Mouse (Mus musculus) kidney, adult 2 months (tissue): ENCODE measurements around the gene Esrra. TPM values are rescaled to one million over a fixed set of nuclear protein-coding genes. Genes with fewer than 3 reads are reported as not detected.
A peak's percentile ranks its signal among the peaks of the same experiment; 100 is the strongest.

Source experiments
- DNase-seq: peaks from one replicate; pipeline ENCODE4 v3.0.0; 2021
- H3K27ac ChIP-seq: fragments of 200-500 bp; 2 replicates; pipeline ENCODE4 v1.5.1; 2012; ENCODE audit warnings: low read depth, low read length, control low read depth, inconsistent platforms; ENCODE audit not compliant: insufficient read depth
- H3K27me3 ChIP-seq: fragments of 200-500 bp; replicated peaks from 2 replicates; pipeline ENCODE4 v1.6.1; 2012; ENCODE audit warnings: mild to moderate bottlenecking, moderate library complexity, low read length, inconsistent platforms; ENCODE audit not compliant: control insufficient read depth, insufficient read depth
- H3K36me3 ChIP-seq: fragments of 200-500 bp; 2 replicates; pipeline ENCODE4 v1.6.1; 2012; ENCODE audit warnings: mild to moderate bottlenecking, moderate library complexity, low read length, inconsistent platforms; ENCODE audit not compliant: control insufficient read depth, insufficient read depth
- H3K4me1 ChIP-seq: fragments of 200-500 bp; 2 replicates; pipeline ENCODE4 v1.6.1; 2011; ENCODE audit warnings: low read length; ENCODE audit not compliant: control insufficient read depth, insufficient read depth
- H3K4me3 ChIP-seq: fragments of 200-500 bp; 2 replicates; pipeline ENCODE4 v1.5.1; 2011; ENCODE audit warnings: mild to moderate bottlenecking, low read depth, low read length, control low read depth; ENCODE audit not compliant: insufficient read depth
- CTCF ChIP-seq: fragments of 200-500 bp; conservative IDR thresholded peaks from 2 replicates; pipeline ENCODE4 v1.5.1; 2011; ENCODE audit warnings: low read depth, mild to moderate bottlenecking, control low read depth, low read length, moderate library complexity, mixed read lengths; ENCODE audit not compliant: insufficient read depth, insufficient read length
- POLR2A ChIP-seq: fragments of 200-500 bp; IDR thresholded peaks from one replicate; pipeline ENCODE4 v1.6.1; 2011; ENCODE audit warnings: low read depth, low read length, control low read depth
- WGBS: fragments of 180-500 bp; shearing (Covaris S2); methylation state at CpG from one replicate; pipeline ENCODE4 v1.1.7; 2018; 5-methylcytosine and 5-hydroxymethylcytosine counted together
- polyA plus RNA-seq: library from polyadenylated mRNA; depleted of rRNA; stranded (reverse); fragments of >200 nt; gene quantifications from 2 replicates; pipeline ENCODE4 v1.2.3, GENCODE M21; 2012; rRNA removed

Gene Esrra
- polyA plus RNA-seq, 1 experiment: 134 TPM

DNA sequence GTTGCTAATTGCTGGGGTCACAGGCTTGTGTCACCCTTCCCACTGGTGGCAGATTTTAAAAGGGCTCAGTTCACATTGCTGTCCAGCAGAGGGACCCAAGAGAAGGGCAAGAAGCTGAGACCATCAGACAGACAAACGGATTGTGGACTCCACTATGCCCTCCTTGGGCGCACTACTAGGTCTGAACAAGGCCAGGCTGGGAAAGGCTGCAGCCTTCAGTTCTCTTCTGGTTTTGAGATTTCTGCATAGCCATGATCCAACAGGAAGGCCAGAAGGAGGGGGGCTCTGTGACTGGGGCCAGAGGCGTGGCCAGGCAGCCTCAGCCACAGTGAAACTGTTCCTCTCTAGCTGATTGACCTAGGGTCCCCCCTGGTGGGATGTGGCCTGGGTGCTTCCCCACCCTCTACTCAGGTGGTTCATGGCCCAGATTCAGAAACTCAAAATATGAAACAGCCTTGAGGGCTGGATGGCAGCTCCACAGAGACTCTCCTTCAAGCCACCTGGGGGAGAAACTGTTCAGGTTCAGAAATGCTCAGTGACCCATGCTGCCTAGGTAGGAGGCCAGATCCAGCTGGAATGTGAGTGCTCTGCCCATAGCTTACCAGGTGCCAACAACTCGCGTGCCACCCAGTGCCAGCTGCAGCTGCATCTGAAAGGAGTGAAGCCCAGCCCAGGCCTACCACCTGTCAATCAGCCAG is 49.9 kb downstream of the Esrra start:
- Histone ChIP-seq H3K4me3 (no peak overlapping the region), H3K4me1 (peaks cover 20% of the 10 kb centered on the region), H3K36me3 (no peaks in the 10 kb centered on the region), H3K27me3 (no peaks in the 10 kb centered on the region), H3K27ac (peak overlapping the region; percentile 78)
- WGBS: 27% methylated on average over 5 of the region's 5 CpGs
- peak; percentile 95 for DNase-seq
- TF ChIP-seq CTCF: peak; percentile 84
- no peak for TF ChIP-seq POLR2A

DNA sequence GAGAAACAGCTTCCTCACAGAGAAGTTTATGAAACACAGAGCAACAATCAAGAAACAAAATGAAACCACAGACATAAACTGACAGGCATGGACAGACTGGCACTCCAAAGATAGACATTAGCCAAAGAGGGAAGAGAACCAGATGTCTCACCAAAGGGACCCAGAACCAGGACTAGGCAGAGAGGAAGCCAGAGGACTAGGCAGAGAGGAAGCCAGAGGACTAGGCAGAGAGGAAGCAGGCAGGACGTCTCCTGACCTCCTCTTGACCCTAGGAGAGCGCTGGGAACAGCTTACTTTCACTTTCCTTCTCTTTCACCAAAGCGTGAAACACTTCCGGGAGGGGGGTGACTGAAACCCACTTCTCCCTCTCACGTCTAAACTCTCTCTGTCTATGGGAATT is 52.3 kb downstream of the Esrra start:
- WGBS: 4% methylated on average over 5 of the region's 5 CpGs
- peak; percentile 86 for DNase-seq
- H3K4me1 ChIP-seq: peaks cover 20% of the 10 kb centered on the region
- H3K27ac ChIP-seq: peak overlapping the region; percentile 95
- no peaks in the 10 kb centered on the region for H3K36me3 ChIP-seq
- H3K27me3 ChIP-seq: no peaks in the 10 kb centered on the region
- H3K4me3 ChIP-seq: peak overlapping the region; percentile 45
- TF ChIP-seq CTCF (no peak), POLR2A (no peak)

DNA sequence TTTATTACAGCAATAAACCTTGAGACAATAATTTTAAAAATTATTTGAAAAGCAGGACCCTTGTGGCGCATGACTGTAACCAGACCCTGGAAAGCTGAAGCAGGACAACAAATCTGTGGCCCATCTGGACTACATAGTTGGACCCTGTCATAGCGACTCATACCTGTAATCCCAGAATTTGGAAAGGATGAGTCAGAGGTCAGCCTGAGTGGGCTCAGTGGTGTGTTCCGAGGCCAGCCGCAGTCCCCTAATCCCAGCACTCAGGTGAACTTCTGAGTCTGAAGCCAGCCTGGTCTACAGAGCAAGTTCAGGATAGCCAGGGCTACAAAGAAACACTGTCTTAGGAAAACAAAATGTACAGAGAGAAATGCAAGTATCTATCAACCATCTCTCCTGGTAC is 60.2 kb downstream of the Esrra start:
- no peaks in the 10 kb centered on the region for H3K4me1 ChIP-seq
- DNase-seq: no peak
- H3K36me3 ChIP-seq: no peaks in the 10 kb centered on the region
- H3K27ac ChIP-seq: no peak overlapping the region
- no peak for TF ChIP-seq CTCF
- no peak for TF ChIP-seq POLR2A
- no peaks in the 10 kb centered on the region for H3K27me3 ChIP-seq
- H3K4me3 ChIP-seq: no peak overlapping the region
- 96% methylated on average over 4 of the region's 4 CpGs for WGBS

Other genes starting within 250 kb of the Esrra start
- 19.9 and 22.8 TPM in 2 replicates for gene Rps6ka4, start 81.2 kb downstream of the Esrra start, polyA plus RNA-seq
- 2.1 and 2.2 TPM in 2 replicates for gene Ccdc88b, start 63.6 kb downstream of the Esrra start, polyA plus RNA-seq
- gene Trmt112, start 12.1 kb downstream of the Esrra start, polyA plus RNA-seq: 133 and 146 TPM in 2 replicates
- gene Prdx5, start 11.7 kb downstream of the Esrra start, polyA plus RNA-seq: 1,575 and 2,285 TPM in 2 replicates
- 0.44 and 0.99 TPM in 2 replicates for gene Catsperz, start 3.6 kb upstream of the Esrra start, polyA plus RNA-seq
- 0.07 and 0.08 TPM in 2 replicates for gene Kcnk4, start 12.7 kb upstream of the Esrra start, polyA plus RNA-seq
- 75.4 and 83.1 TPM in 2 replicates for gene Bad, start 20.0 kb upstream of the Esrra start, polyA plus RNA-seq
- gene Gpr137, start 20.7 kb upstream of the Esrra start, polyA plus RNA-seq: 78.4 and 91.7 TPM in 2 replicates
- 48.7 and 55.3 TPM in 2 replicates for gene Ppp1r14b, start 53.2 kb upstream of the Esrra start, polyA plus RNA-seq
- 40.2 and 53.7 TPM in 2 replicates for gene Plcb3, start 54.7 kb upstream of the Esrra start, polyA plus RNA-seq
- gene Fkbp2, start 58.7 kb upstream of the Esrra start, polyA plus RNA-seq: 96.3 and 136 TPM in 2 replicates
- gene Vegfb, start 65.8 kb upstream of the Esrra start, polyA plus RNA-seq: 82.9 and 83.0 TPM in 2 replicates
- 48.8 and 50.1 TPM in 2 replicates for gene Dnajc4, start 70.8 kb upstream of the Esrra start, polyA plus RNA-seq
- 58.3 and 63.4 TPM in 2 replicates for gene Nudt22, start 74.3 kb upstream of the Esrra start, polyA plus RNA-seq
- gene Trpt1, start 74.3 kb upstream of the Esrra start, polyA plus RNA-seq: 19.3 and 22.5 TPM in 2 replicates
- 5.2 and 9.2 TPM in 2 replicates for gene Fermt3, start 97.7 kb upstream of the Esrra start, polyA plus RNA-seq
- 40.6 and 51.4 TPM in 2 replicates for gene Stip1, start 118.2 kb upstream of the Esrra start, polyA plus RNA-seq
- 61.7 and 67.2 TPM in 2 replicates for gene Macrod1, start 135.0 kb upstream of the Esrra start, polyA plus RNA-seq
- gene Flrt1, start 183.9 kb upstream of the Esrra start, polyA plus RNA-seq: 23.1 and 25.1 TPM in 2 replicates